Mouse (Mus musculus): ENCODE data around the gene Kdm4b.

DNA sequence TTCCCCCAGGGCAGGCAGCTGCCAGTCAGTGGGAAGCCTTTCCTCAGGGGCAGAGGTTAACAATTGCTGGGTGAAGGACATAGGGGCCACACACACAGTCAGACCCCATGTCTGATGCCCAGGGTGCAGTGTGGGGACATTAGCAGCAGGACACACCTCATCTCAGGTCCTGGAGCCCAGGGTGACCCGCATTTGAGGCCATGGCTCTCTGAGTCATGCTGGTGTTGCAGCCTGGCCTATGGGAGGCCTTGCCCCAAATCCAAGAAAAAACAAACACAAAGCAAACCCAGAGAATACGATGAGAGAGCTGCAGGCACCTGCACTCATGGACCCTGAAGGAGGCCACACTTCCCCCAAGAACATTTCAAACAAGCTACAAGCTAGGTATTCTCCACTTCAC is 121.9 kb downstream of the Kdm4b start:
- no peak for TF ChIP-seq CTCF (IDR thresholded peaks at IDR 0.05; ENCODE audit: low read depth)
- TF ChIP-seq EP300 (optimal IDR thresholded peaks at IDR 0.05), result no peak
